Mouse (Mus musculus) kidney, postnatal 10 days (tissue): ENCODE measurements at regions not wholly inside any gene's neighbourhood (a gene's known extent, or its start where the extent isn't known, plus 50 kb on each side); places are given as distances from the start of the nearest gene placed in this dataset.

ENCODE experiments used
- DNase-seq: peaks from one replicate; pipeline ENCODE4 v3.0.0; 2021; ENCODE audit warnings: mixed read lengths

DNA sequence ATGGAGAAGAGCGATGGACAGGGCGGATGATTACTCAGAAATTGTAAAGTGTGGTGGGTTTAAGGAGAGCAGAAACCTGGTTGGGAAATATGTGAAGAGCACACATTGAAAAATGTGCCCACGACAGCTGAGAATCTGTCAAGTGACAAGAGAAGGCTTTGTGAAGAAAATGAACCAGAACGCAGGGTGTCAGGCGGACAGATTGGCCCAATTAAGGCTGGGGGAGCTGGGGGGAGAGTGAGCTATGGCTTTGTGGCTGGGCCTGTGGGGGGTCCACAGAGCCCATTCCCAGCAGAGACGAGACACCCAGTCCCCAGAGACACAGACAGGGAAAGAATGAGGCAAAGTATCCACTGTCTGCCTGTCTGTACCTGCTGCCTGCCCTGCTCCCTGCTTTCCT lies 153.3 kb downstream of the Shq1 start:
- no peak for DNase-seq

DNA sequence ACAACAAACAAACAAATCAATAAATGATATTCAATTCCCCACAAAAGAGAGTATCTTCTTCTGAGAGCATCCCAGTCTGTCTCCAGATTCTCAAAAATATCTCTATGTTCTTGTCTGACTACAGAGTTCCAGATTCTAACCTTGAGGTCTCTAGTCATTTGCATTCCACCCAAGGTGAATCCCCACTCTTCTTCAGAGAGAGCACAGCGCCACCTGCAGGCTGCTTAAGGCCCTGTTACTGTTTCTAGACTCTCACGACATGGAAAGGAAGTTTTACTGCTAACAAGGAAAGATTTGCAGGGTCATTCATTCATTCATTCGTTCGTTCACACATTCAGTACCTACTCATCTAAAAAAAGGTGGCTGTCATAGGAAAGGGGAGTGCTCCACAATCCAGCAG lies 158.3 kb downstream of the Shq1 start:
- peak; percentile 47 for DNase-seq

DNA sequence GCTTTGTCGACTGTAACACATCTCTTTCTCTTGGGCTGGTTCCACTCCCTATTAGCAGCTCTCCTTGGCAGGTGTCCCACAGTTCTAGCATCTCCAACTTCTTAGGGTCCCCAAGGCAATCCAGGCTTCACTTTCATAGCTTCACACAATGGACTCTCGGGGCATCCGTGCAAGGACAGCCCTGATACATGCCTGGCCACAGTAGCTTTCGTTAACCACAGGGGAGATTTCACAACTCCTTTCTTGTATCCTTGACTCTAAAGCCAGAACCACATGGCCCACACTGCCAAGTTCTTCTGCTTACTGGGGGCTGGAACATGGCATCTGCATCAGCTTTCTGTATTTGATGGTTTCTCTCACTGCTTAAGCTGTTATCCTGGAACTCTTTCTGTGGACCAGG lies 160.3 kb downstream of the Shq1 start:
- DNase-seq: no peak

DNA sequence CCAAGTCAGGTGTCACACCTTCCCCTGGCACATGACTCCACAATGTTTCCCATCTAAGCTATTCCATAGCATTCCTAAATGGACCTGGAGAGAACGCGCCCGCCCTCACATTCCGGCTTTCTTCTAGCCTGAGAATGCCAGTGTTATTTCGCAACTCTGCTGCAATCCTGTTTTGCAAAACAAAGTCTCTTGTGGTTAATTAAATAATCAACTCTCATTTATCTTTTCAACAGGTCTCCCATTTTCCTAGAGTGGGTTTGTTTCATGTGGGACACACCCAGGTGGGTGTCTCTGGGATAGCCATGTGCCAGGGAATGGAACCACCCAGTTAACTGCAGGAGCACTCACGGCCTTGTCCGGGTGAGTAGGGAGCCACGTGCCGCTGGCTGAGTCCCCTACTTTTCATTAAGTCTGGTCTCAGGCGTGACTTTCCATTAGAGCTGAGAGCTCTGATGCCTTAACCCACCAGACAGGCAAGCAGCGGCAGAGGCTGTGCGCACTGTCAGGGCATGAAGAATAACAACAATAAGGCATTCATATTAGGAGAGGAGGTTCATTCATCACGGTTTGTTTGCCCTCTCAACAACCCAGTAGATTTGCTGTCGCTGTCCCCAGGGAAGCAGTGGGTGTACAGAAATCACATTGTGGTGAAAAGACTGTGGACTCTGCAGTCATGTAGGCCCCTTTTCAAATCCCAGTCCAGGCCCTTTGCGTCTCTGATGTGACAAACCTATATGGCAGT lies 165.3 kb downstream of the Shq1 start:
- DNase-seq: no peak

DNA sequence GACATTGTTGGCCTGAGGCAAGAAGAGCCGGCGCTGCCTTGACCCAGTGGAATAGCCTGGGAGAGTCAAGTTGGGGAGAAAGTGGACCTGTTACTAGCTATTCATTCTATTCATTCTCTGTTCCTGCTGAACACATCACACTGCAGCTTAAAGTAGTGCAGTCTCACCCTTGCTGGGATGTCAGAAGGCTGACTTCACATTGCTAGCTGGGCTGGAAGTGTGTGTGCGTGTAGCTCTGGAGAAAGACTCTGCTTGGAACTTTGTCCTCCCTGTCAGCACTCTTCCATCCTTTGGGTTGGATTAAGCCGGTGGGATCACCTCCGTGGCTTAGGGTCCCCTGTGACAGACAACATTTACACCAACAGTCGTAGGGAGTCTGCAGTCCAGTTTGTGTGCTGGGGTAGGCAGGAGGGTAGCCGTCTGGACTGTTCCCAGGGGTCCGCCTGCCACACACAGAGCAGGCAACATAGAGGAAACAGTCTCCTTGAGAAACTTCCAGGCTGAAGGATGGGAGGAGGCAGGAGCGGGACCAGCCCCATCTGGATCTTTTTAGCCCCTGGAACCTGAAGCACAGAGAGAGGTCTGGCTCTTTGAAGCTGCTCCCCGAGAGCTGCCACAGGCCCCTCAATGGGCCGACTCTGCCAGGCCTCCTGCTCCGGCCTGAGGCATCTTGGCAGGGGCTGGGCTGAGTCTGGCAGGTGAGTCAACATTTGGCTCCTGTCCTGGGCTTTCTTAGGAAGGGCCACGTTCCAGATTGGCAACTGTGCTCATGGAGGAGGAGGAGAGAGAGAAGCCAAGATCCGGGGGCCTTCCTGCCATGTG lies 167.8 kb downstream of the Shq1 start:
- DNase-seq: peak; percentile 27

DNA sequence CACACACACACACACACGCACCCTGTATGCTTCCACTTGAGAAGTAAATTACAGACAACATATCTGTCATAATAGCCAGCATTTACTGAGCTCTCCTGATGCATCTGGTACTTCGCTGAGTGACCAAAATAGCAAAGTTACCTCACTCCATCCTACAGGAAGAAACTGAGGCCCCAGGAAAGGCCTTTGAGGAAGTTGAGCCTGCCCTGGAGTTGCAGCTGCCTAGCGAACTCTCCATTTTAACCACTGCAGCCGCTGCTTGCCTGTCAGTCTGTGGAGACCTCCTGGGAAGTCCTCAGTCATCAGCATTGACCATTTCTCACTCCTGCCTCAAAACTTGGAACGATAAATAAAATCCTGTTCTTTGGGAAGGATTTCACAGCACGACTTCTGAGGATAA lies 168.8 kb downstream of the Shq1 start:
- DNase-seq: no peak

DNA sequence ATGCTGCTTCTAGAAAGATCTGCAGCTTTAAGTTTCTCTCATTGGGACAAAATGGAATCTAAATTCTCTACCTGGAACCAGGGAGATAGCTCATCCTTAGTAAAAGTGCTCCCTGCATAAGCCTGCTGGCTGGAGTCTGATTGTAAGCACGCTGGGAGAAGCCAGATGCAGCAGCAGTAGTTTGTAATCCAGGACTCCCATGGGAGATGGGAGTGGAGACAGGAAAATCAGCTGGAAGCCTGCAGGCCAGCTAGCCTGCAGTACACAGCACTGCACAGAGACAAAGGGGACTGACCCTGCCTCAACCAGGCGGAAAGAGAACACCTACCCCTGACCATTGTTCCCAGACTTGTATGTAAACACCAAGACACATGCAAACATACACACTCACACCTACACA lies 170.2 kb downstream of the Shq1 start:
- peak; percentile 27 for DNase-seq

DNA sequence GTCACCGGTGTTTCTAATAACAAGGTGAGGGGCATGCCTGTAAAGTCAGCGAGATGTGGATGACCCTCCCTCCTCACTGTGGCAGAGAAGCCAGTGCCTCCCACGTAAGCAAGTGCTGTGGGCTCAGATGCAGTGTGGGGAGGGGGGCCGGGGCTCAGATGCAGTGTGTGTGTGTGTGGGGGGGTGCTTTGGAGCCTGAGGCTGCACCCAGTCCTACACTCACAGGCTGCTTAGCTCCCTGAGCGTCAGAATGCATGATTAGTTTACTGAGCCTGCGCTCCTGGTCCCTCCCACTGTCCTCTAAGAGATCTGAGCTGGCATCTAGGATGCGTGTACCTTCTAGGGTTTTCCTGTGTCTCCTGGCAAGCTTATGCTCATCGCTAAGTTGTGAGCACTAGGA lies 170.9 kb downstream of the Shq1 start:
- DNase-seq: no peak

DNA sequence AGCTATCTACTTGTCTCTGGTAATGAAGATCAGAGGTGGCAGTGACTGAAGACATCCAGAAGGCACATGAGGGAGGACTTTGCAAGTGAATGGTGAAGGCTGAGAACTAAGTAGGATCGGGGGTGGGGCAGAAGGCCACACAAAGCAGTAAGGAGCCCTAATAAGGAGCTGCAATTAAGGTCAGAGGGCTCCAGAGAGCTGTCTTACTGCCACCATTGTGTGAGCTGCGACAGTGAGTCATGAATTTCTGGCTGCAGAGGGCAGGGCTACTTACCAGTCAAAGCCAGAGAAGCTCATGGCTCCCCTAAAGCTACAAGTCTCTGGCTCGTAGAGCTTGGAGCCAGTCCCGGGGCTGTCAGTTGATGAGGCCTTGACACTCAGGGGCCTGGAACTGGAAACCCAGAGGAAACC lies 172.1 kb downstream of the Shq1 start:
- DNase-seq: no peak

DNA sequence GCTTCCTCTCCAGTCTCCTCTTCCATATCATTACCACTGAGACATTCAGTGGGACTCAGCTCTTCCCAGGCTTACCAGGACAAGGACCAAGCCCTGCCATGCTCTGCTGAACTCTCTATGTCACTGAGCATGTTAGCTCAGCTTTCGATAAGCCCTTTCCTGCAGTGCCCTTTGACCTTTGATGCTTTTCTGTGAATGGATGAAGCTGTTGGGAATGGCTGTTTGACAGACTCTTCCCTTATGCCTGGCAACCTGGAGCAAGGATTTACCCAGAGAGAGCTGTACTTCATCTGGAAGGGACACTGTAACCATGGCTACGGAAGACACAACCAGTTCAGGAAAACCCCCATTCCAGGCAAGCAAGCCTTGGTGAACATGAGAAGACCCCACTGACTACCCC lies 172.8 kb downstream of the Shq1 start:
- DNase-seq: no peak

DNA sequence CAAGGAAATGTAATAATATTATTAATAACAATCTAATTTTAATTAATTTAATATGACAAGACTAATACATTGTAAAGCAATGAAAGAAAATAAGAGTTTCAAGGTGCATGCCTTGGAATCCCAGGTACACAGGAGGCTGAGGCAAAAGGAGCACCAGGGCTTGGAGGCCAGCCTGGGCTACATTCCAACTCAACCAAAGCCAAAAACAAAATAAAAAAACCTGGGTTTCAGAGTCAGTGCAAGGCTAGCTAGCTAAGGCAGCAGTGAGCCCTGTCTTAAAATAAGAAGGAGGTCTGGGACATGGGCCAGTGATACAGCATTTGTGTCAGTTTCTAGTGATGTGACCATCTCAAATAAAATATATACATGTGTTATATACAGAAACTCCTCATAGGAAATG lies 174.8 kb downstream of the Shq1 start:
- DNase-seq: no peak

DNA sequence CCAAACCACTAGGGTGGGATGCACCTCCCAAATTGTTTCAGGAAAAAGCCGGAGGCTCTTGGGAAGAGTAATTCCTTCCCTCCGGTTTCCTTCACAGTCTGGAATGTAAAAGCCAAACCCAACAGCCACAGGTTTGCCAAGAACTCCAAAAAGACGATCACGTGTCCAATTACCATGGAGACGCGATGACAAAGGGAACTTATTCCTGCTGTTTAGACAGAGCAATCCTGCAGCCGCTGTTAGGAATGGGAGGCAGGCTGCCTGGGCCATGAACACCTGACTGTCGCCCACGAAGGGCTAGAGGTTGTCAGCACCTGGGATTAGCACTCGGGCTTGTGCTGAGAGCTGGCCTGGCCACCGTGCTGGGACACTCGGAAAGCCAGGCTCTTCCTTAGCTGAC lies 175.8 kb downstream of the Shq1 start:
- peak; percentile 47 for DNase-seq

DNA sequence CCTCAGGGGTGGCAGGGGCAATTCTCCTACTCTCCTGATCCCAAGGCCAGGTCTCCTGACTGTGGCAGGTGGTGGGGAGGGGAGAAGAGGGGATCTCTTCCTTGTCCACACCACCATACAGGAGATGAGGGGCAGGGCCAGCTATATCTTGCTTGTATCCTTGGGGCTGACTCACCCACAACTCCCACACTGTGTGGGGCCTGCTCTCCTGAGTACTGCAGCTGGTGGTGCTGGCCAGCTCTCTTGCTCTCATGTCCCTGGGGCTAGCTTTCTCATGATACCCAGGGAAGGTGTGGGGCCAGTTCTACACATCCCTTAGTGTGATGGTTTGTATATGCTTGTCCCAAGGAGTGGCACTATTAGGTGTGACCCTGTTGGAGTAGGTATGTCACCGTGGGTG lies 177.4 kb downstream of the Shq1 start:
- no peak for DNase-seq

DNA sequence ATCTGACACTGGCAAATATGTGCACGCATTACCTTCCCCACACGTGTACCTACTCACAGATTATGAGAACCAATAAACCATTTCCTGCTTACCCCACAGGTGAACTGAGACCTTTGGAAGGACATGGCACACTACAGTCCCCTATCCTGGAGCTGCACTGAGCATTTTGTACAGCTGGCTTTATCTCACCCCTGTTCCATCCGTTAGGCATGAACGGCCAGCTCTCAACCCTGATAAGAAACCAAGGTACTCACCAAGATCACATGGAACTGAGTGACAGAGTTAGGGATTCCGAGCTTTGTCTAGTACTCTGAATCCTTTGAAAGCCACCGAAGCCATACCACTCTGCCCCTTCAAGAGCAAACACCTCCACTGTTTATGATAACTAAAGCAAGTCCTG lies 179.1 kb downstream of the Shq1 start:
- DNase-seq: no peak

DNA sequence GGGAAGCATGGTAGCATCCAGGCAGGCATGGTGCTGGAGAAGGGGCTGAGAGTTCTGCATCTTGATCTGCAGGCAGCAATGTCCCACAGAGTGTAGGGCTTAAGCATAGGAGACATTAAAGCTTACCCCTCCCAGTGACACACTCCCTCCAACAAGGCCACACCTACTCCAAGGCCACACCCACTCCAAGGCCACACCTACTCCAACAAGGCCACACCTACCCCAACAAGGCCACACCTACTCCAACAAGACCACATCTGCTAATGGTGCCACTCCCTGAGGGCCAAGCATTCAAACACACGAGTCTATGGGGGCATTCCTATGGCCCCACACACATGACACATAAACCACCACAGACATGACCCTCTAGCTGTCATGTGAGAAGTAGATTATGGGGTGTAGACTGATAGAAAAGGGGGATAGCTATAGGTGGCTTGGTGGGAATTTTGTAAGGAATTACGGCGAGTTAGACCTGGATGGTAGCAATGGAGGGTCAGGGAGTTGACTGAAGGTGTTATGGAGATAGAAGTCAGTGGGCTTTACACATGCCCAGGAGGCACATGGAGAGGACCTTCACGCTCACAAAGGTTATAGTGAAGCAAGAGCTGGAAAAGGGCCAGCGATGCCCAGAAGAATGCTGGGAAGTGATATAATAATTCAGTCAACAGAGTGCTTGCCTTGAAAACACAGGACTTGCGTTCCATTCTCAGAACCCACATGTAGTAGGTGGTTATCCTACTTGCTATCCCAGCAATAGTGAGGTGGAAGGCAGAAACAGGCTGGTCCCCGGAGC lies 179.8 kb downstream of the Shq1 start:
- DNase-seq: no peak

DNA sequence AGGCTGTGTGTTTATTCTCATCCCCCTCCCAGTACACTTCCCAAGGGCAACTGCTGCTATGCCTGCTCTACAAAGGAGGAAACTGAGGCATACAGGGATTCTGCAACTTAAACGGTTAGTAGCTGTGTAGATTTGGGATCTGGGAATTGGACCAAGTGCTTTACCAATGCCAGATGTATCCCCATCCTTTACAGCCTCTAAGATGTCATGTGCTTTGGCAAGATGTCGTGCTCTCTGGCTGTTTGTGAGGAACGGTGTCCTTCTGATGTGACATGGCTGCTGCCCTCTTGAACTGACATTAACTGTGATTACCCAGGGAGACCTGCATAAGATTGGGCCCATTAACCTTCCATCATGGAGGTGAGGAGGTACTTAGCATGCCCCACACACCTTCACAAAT lies 187.1 kb downstream of the Shq1 start:
- no peak for DNase-seq

DNA sequence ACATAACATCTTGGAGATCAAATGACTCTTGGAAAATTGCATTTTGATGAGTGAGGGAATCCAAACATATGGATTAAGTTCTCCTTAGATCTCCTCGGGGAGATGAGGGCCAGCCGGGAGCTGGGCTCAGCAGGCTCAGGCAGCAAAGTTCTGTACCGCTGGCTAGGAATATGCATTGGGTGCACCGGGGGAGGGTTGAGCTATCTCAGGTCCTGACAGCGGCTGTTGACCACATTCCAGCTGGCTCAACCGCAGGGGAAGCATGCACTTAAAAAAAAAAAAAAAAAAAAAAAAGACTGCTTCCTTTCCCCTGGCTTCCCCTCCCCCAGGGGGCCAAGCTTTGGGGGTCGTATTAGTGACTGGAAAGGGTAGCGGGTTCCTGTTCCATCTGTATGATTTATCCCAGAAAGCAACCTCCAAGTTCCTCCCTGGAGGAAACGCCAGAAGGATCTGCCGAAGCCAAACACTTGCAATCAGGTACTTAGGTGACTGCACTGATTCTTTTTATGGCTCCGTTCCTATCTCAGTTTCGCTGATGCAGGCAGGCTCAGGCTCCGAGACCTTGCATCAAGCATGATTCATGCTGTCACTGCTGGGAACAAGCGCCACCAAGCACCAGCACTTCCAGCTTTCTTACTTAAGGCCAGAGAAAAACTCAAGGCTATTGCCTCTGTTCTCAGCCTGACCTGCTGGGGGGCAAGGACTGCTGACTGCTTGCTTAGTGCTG lies 187.7 kb downstream of the Shq1 start:
- peak; percentile 60 for DNase-seq

DNA sequence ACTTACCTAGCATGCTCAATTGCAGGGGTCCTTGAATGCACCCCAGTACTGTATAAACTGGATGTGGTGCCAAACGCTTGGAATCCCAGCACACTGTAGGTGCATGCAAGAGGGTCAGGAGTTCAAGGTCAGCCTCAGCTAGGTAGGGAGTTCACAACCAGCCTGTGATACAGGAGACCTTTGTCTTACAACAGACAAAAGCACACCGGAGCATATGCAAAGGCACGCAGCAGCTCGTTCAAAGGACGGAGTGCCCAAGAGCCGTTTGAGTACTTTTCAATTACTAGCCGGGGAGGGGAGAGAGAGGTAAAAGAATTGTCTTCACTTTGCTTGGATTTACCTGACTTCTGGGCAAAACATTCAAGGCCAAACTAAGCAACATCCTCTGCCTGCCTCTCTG lies 188.4 kb downstream of the Shq1 start:
- DNase-seq: no peak

DNA sequence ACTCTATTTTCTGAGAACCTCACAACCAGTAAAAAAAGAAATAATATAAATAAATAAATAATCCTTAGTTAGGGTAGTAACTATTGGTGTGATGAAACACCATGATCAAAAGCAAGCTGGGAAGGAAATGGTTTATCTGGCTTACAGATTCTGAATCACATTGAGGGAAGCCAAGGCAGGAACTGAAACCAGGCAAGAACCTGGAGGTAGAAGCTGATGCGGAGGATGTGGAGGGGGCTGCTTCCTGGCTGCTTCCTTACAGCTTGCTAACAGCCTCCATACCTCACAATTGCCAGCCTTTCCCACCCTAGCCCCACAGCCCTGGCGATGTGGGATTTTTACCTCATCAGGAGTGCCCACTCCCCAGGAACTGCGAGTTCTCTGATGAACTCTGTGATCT lies 190.4 kb downstream of the Shq1 start:
- no peak for DNase-seq

DNA sequence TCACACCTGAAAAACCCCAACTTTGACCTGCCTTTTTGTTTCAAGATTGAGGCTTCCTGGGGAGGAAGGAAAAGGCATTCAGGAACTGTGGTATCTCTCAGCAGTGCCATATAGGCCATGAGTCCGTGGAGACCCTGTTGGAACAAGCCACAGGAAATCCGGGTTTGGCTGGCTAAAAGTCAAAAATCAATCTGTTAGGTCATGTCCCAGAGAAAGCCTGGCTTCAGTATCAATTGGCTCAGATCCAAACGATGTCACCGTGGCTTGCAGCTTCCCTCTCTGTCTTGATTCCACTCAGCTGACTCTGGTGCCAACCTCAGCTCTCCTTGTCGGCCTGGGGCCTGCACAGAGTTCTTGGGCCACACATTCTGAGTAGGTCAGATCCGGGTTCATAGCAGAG lies 191.1 kb downstream of the Shq1 start:
- DNase-seq: peak; percentile 72

DNA sequence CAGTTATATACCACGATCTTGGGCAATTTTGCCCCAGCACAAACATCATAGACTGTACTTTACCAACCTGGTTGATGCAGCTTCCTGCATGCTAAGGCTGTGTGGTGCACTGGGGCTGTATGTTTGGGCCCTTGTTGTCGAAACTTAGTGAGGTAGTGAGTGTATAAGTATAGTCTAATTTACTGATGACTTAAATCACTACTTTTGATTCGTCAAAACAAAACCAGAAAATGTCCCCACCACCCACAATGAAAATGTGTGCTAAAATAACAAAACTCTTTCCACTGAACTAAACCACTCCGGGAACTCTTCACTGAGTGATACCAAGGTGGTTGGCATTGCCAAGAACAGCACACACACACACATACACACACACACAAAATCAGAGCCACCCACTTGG lies 191.5 kb downstream of the Shq1 start:
- no peak for DNase-seq

DNA sequence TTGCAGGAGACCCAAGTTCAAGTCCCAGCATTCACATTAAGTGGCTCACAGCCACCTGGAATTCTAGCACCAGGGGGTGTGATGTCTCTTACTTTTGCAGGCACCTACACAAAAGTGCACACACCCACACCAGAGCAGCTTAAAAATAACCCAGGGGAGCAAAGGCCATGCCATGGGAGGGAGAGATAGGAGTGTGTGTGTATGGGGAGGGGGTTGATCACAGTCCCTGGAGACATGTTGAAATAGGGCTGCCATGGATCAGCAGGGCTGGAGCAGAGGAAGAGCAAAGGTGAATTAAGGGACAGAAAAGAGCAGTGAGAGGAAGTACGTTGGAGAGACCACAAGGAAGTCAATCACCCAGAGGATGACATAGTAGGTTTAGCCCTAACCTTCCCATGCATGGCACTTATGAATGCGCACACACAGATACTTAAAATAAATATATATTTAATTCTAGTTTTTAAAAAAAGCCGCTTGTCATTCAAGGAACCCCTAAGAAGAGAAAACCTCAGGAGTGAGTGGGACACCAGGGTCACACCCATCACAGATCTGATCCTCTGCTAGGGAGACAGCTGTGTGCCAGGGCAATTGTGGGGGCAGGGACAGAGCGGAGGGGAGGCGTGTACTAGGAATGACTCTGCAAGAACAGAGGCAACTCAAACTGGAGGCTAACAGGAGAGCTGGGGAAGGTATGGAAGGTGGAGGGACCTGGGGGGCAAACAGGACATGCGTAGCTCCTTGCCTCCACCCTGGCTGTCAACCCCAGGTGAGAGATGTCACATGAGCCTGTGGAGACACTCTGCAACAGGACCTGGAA lies 189.5 kb upstream of the Rybp start:
- DNase-seq: no peak
